Mouse (Mus musculus) liver, postnatal 0 days (tissue): ENCODE data around the gene Dyx1c1.

Experiments used
- CTCF ChIP-seq: sonication (generic); IDR thresholded peaks from 2 replicates; pipeline ENCODE4 v1.5.1; 2016; ENCODE audit warnings: antibody characterized with exemption, low read depth
- EP300 ChIP-seq: IDR thresholded peaks from 2 replicates; pipeline ENCODE4 v1.6.1; 2016; ENCODE audit warnings: antibody characterized with exemption, low read depth, mild to moderate bottlenecking

GRCm38 (mm10) chr9:73008384-73008783, 49.8 kb downstream of the Dyx1c1 start:
- no peak for TF ChIP-seq CTCF
- no peak for TF ChIP-seq EP300
